Mouse (Mus musculus) urinary bladder, postnatal 25 days (tissue): ENCODE data around the gene Sigirr.

Experiments
- DNase-seq: peaks from one replicate; pipeline ENCODE4 v3.0.0; 2022; ENCODE audit warnings: low spot score

The Sigirr gene

GRCm38 (mm10) chr7:141096649-141097056, 3.7 kb downstream of the Sigirr start:
- DNase-seq = no peak

GRCm38 (mm10) chr7:141096021-141096420, 4.4 kb downstream of the Sigirr start:
- no peak for DNase-seq

- no peak for DNase-seq
These were observed 5.7 kb downstream of the Sigirr start for GRCm38 (mm10) chr7:141094487-141095205.

- DNase-seq = no peak
These were observed 6.4 kb downstream of the Sigirr start for GRCm38 (mm10) chr7:141093950-141094349.

- peak; percentile 74 for DNase-seq
These were observed 8.2 kb downstream of the Sigirr start for GRCm38 (mm10) chr7:141092051-141092735.

- DNase-seq = no peak
These were observed 10.1 kb downstream of the Sigirr start for GRCm38 (mm10) chr7:141090228-141090627.

GRCm38 (mm10) chr7:141088473-141088872, 11.9 kb downstream of the Sigirr start:
- no peak for DNase-seq

- no peak for DNase-seq
These were observed 12.5 kb downstream of the Sigirr start for GRCm38 (mm10) chr7:141087894-141088293.

GRCm38 (mm10) chr7:141079481-141080449, 20.6 kb downstream of the Sigirr start:
- DNase-seq = peak; percentile 43

GRCm38 (mm10) chr7:141078876-141079275, 21.5 kb downstream of the Sigirr start:
- peak; percentile 44 for DNase-seq

- DNase-seq = no peak
These were observed 22.5 kb downstream of the Sigirr start, which contains the start of gene Pkp3 for GRCm38 (mm10) chr7:141077841-141078240. Pkp3 (plus strand) TSS chr7:141078218.

GRCm38 (mm10) chr7:141073782-141074181, 26.6 kb downstream of the Sigirr start:
- no peak for DNase-seq

- DNase-seq = no peak
These were observed 28.2 kb downstream of the Sigirr start for GRCm38 (mm10) chr7:141072017-141072745.

GRCm38 (mm10) chr7:141070058-141070862, 30.1 kb downstream of the Sigirr start:
- peak; percentile 77 for DNase-seq

- DNase-seq = no peak
These were observed 32.0 kb downstream of the Sigirr start for GRCm38 (mm10) chr7:141068351-141068750.

GRCm38 (mm10) chr7:141064576-141064975, 35.8 kb downstream of the Sigirr start:
- no peak for DNase-seq

- DNase-seq = no peak
These were observed 36.2 kb downstream of the Sigirr start for GRCm38 (mm10) chr7:141064175-141064574.

- DNase-seq = no peak
These were observed 37.0 kb downstream of the Sigirr start for GRCm38 (mm10) chr7:141063353-141063752.

- no peak for DNase-seq
These were observed 37.8 kb downstream of the Sigirr start for GRCm38 (mm10) chr7:141062525-141062924.

- DNase-seq = no peak
These were observed 39.1 kb downstream of the Sigirr start for GRCm38 (mm10) chr7:141061269-141061692.
